Mouse (Mus musculus) hindbrain, embryonic 16.5 days (tissue): ENCODE results near the gene Tdpoz3. TPM values are rescaled to one million over a fixed set of nuclear protein-coding genes. Genes with fewer than 3 reads are reported as not detected.
A peak's percentile ranks its signal among the peaks of the same experiment; 100 is the strongest.
"Not testable (repeated sequence)": the region's sequence is repeated elsewhere in the genome, so short reads cannot be mapped to it uniquely, and the experiment has no call there.

Experiments
- ATAC-seq: fragments of 200-750 bp; cut with Nextera tagmentation; 2 replicates; pipeline ENCODE4 v1.8.0; 2017; ENCODE audit warnings: moderate TSS enrichment, moderate library complexity
- H3K27ac ChIP-seq: fragments of 300-500 bp; sonication (generic); 2 replicates; pipeline ENCODE4 v1.5.1; 2014; ENCODE audit warnings: low read depth, mild to moderate bottlenecking, control low read depth, low read length, moderate library complexity
- H3K27me3 ChIP-seq: fragments of 300-500 bp; sonication (generic); replicated peaks from 2 replicates; pipeline ENCODE4 v1.6.1; 2014; ENCODE audit warnings: low read length; ENCODE audit not compliant: control insufficient read depth, insufficient read depth
- H3K36me3 ChIP-seq: fragments of 300-500 bp; sonication (generic); 2 replicates; pipeline ENCODE4 v1.6.1; 2014; ENCODE audit warnings: mild to moderate bottlenecking, low read length, moderate library complexity, mixed read lengths; ENCODE audit not compliant: control insufficient read depth, insufficient read depth
- H3K4me1 ChIP-seq: fragments of 300-500 bp; sonication (generic); 2 replicates; pipeline ENCODE4 v1.6.1; 2014; ENCODE audit warnings: low read depth, low read length; ENCODE audit not compliant: control insufficient read depth, insufficient read depth
- H3K4me2 ChIP-seq: fragments of 300-500 bp; sonication (generic); 2 replicates; pipeline ENCODE4 v1.6.1; 2014; ENCODE audit warnings: mild to moderate bottlenecking, low read length, control low read depth, moderate library complexity
- H3K4me3 ChIP-seq: fragments of 300-500 bp; sonication (generic); 2 replicates; pipeline ENCODE4 v1.5.1; 2014; ENCODE audit warnings: mild to moderate bottlenecking, low read length, control low read depth, moderate library complexity
- H3K9ac ChIP-seq: fragments of 300-500 bp; sonication (generic); 2 replicates; pipeline ENCODE4 v1.6.1; 2014; ENCODE audit warnings: low read depth, mild to moderate bottlenecking, control low read depth, low read length, moderate library complexity
- H3K9me3 ChIP-seq: fragments of 300-500 bp; sonication (generic); 2 replicates; pipeline ENCODE4 v1.6.1; 2014; ENCODE audit warnings: mild to moderate bottlenecking, low read length, moderate library complexity; ENCODE audit not compliant: control insufficient read depth
- WGBS: fragments of 180-500 bp; shearing (Covaris S2); extraction: QIAGEN DNeasy Blood & Tissue Kit; methylation state at CpG from one replicate; pipeline ENCODE4 v1.1.7; 2014; 5-methylcytosine and 5-hydroxymethylcytosine counted together
- polyA plus RNA-seq: library from polyadenylated mRNA; unstranded; fragments of >200 nt; fragmentation: Nextera tagmentation; extraction: Ambion mirVana; gene quantifications from 2 replicates; pipeline ENCODE4 v1.2.1, GENCODE M21; 2015

Tdpoz3 gene
- polyA plus RNA-seq, result not detected in 2 replicates

DNA sequence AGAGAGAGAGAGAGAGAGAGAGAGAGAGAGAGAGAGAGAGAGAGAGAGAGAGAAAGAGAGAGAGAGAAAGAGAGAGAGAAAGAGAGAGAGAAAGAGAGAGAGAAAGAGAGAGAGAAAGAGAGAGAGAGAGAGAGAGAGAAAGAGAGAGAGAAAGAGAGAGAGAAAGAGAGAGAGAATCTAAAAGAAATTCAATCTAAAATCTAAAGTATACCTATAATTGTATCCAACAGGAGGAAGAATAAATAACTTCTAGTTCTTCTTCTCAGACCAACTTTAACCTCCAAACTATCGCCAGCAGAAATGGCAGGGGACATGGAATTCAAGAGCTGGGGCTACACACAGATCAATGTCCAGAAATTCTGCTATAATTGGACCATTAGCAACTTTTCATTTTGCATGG, at the start of gene Tdpoz3:
TSS of gene Tdpoz3 (plus strand) at position 301 of the 400 bp plus-strand sequence.
- H3K4me3 ChIP-seq, H3K4me1 ChIP-seq, ATAC-seq, H3K9ac ChIP-seq, H3K9me3 ChIP-seq, H3K36me3 ChIP-seq, H3K27me3 ChIP-seq, H3K27ac ChIP-seq, H3K4me2 ChIP-seq: not testable (repeated sequence)
- WGBS, result 79% methylated on average over 1 of the region's 1 CpGs

DNA sequence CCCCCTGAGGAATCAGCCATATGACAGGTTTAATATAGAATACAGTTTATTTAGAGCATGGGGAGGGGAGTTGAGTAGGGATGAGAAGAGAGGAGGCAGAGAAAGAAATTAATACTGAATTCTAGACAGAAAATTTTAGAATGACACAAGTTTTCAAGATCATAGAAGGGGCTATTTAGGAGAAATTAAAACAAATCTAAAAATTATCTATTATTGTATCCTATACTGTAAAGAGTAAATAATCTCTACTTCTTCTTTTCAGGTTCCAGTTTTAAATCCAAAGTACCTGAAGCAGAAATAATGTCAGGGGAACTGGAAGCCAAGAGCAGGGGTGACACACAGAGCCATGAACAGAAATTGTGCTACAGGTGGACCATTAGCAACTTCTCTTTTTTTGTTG, 29.7 kb upstream of the Tdpoz3 start, which contains the start of gene Tdpoz4:
TSS of gene Tdpoz4 (plus strand) at position 301 of the 400 bp plus-strand sequence.
- not testable (repeated sequence) for ATAC-seq

GRCm38 (mm10) chr3:93813341-93813740, 12.5 kb upstream of the Tdpoz3 start:
- not testable (repeated sequence) for H3K9me3 ChIP-seq, H3K9ac ChIP-seq, H3K36me3 ChIP-seq, H3K4me3 ChIP-seq, H3K27me3 ChIP-seq, H3K4me1 ChIP-seq, H3K4me2 ChIP-seq, H3K27ac ChIP-seq
- peak; percentile 63; the same call in 1 of the 2 replicates for ATAC-seq

More for the DNA sequence above, 29.7 kb upstream of the Tdpoz3 start, which contains the start of gene Tdpoz4:
- H3K27ac ChIP-seq, H3K4me2 ChIP-seq, H3K36me3 ChIP-seq, H3K9me3 ChIP-seq, H3K4me3 ChIP-seq, H3K4me1 ChIP-seq, H3K9ac ChIP-seq, H3K27me3 ChIP-seq: not testable (repeated sequence)

- not testable (repeated sequence) for H3K4me3 ChIP-seq, H3K4me2 ChIP-seq, H3K9ac ChIP-seq, H3K9me3 ChIP-seq, H3K27ac ChIP-seq, H3K27me3 ChIP-seq, H3K4me1 ChIP-seq, H3K36me3 ChIP-seq, ATAC-seq
- WGBS, result 60% methylated on average over 8 of the region's 8 CpGs
These were observed 33.1 kb downstream of the Tdpoz3 start for GRCm38 (mm10) chr3:93858957-93859356.

GRCm38 (mm10) chr3:93870635-93871034, 44.8 kb downstream of the Tdpoz3 start:
- H3K9ac ChIP-seq, H3K36me3 ChIP-seq, H3K4me1 ChIP-seq, H3K27ac ChIP-seq, H3K9me3 ChIP-seq, H3K4me2 ChIP-seq, ATAC-seq, H3K27me3 ChIP-seq, H3K4me3 ChIP-seq: not testable (repeated sequence)
- 87% methylated on average over 7 of the region's 8 CpGs for WGBS

Other genes starting within 250 kb of the Tdpoz3 start
- gene Tdpoz2, start 173.3 kb upstream of the Tdpoz3 start, polyA plus RNA-seq, result not detected in 2 replicates
- gene Tdpoz1, start 149.7 kb upstream of the Tdpoz3 start, polyA plus RNA-seq, result not detected in 2 replicates
- gene Gm37596, start 132.9 kb upstream of the Tdpoz3 start, polyA plus RNA-seq, result not detected in 2 replicates
- not detected in 2 replicates for gene Gm5773, start 53.0 kb upstream of the Tdpoz3 start, polyA plus RNA-seq
- not detected in 2 replicates for gene Tdpoz4, start 29.6 kb upstream of the Tdpoz3 start, polyA plus RNA-seq
- gene Gm9117, start 117.5 kb downstream of the Tdpoz3 start, polyA plus RNA-seq, result not detected in 2 replicates
- not detected in 2 replicates for gene Tdpoz5, start 135.3 kb downstream of the Tdpoz3 start, polyA plus RNA-seq
- not detected in 2 replicates for gene Gm9125, start 228.9 kb downstream of the Tdpoz3 start, polyA plus RNA-seq
- not detected in 2 replicates for gene Gm10697, start 246.6 kb downstream of the Tdpoz3 start, polyA plus RNA-seq